Mouse (Mus musculus) c-Kit-positive CD71-positive TER-119-positive erythroid progenitor cells, embryonic 14.5 days (primary cell): ENCODE data around the gene Aqp2.

ENCODE experiments used
- DNase-seq: peaks from one replicate; pipeline ENCODE4 v3.0.0-alpha.2; 2013; ENCODE audit warnings: low spot score

Gene Aqp2

GRCm38 (mm10) chr15:99590429-99591084, 11.7 kb downstream of the Aqp2 start, which contains the start of gene Aqp5:
Aqp5 (plus strand) TSS chr15:99590782.
- DNase-seq: no peak

DNA sequence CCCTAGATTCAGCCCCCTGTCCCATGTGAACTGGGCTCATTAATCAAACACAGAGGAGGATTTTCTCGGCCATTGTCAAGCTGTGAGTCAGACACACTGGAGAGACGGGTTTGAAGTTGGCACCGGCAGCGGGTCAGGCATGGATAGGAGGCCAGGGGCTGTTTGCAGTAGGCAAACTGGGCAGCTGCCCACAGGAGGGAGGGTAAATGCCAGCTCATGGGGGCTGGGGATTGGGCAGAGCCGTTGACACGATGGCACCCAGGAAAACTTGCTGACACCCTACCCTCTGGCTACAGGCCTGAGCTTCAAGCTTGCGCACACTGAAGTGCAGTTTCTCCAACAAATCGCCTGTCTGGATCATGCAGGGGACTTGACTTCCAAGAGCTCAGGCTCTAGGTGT, 13.3 kb downstream of the Aqp2 start:
- no peak for DNase-seq

DNA sequence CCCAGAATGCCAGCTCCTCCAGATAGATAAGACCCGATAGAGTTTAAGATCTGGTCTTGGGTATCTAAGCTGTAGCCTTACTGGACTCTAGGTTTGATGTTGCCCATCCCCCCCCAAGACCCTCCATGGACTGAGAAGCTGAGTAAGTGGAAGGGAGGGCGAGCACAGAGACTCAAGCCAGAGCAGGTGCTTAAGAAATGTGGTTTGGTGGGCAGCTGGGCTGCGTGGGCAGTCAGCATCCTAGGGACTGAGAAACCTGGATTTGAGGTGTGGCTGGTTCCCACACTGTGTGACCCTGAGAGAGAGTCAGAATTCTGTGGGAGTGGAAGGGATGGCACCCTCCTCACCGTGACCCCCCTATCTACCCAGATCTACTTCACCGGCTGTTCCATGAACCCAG, 14.0 kb downstream of the Aqp2 start:
- no peak for DNase-seq

GRCm38 (mm10) chr15:99594951-99595350, 16.1 kb downstream of the Aqp2 start:
- DNase-seq: no peak

- DNase-seq: peak; percentile 78
Observed at GRCm38 (mm10) chr15:99596056-99596687, 17.3 kb downstream of the Aqp2 start.

DNA sequence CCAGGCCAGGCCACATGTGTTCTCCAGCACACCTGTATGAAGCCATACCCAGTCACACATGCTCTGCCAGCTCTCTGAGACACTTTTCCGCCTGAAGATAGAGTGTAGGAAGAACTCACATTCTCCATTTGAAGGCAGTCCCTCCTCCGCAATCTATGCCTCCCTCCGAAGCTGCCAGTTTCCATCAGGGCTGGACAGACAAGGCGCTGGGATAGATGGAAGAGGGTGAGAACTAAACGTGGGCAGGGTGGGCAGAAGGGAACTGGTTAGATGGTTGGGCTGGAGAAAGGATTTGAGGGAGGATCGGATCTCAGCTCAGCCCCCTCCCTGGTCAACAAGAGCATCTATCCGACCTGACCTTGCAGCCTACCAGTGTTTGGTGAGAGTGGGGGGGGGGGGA, 18.0 kb downstream of the Aqp2 start:
- no peak for DNase-seq

- no peak for DNase-seq
Observed at GRCm38 (mm10) chr15:99597596-99597995, 18.7 kb downstream of the Aqp2 start.

DNA sequence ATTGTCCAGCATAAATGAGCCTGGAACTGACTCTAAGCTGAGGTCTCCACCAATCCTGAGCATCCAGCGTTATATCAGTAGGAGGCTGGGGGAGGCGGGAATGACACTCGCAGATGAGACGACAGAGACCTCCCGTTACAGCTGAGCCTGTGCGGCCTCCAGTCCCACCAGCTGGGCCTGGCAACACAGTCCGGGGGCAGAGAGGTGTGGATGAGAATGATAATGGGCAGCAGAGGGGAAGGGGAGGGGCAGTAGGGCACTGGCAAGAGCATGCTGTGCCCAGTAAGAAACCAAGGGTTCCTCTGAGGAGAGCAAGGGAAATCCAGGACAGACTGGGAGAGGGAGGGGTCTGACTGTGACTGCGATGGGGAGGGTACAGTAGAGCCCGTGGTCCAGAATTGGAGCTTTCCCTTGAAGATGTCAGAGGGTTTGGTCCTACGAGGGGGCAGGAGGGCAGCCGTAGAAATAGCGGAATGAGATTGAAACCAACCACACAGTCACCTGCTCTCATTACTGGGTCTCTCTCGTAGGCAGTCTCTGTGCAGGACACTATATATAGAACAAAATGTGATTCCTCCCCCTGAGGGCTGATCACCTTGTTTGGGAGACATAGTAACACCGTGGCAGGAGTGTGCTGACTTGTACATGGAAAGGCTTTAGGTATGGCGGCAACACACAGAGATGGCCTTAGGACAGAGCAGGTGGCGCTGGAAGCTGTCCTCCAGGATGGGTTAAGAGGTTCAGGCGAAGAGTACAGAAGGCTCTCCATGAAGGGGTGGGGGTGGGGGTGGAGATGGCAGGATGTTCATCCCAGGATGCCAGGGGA, 20.6 kb downstream of the Aqp2 start:
- DNase-seq: no peak

- no peak for DNase-seq
Observed at GRCm38 (mm10) chr15:99600986-99601822, 22.3 kb downstream of the Aqp2 start, which contains the start of gene Aqp6. Aqp6 (plus strand) TSS chr15:99601400.

DNA sequence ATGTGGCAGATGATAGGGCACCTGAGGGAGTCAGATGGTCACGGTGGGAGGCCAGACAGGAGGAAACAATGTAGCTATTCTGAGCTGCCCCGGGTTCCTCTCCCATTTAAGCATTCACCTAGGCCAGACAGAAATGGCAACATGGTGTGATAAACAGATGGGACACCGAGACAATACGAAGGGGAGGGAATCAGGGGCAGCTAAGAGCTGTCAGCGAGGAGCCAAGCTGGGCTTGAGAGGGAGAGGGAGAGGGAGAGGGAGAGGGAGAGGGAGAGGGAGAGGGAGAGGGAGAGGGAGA, 22.9 kb downstream of the Aqp2 start:
- DNase-seq: no peak

GRCm38 (mm10) chr15:99602206-99602820, 23.5 kb downstream of the Aqp2 start:
- no peak for DNase-seq

- DNase-seq: no peak
Observed at GRCm38 (mm10) chr15:99603216-99603615, 24.4 kb downstream of the Aqp2 start.

- no peak for DNase-seq
Observed at GRCm38 (mm10) chr15:99605595-99605994, 26.7 kb downstream of the Aqp2 start.

- DNase-seq: peak; percentile 63
Observed at GRCm38 (mm10) chr15:99606515-99606914, 27.7 kb downstream of the Aqp2 start.

DNA sequence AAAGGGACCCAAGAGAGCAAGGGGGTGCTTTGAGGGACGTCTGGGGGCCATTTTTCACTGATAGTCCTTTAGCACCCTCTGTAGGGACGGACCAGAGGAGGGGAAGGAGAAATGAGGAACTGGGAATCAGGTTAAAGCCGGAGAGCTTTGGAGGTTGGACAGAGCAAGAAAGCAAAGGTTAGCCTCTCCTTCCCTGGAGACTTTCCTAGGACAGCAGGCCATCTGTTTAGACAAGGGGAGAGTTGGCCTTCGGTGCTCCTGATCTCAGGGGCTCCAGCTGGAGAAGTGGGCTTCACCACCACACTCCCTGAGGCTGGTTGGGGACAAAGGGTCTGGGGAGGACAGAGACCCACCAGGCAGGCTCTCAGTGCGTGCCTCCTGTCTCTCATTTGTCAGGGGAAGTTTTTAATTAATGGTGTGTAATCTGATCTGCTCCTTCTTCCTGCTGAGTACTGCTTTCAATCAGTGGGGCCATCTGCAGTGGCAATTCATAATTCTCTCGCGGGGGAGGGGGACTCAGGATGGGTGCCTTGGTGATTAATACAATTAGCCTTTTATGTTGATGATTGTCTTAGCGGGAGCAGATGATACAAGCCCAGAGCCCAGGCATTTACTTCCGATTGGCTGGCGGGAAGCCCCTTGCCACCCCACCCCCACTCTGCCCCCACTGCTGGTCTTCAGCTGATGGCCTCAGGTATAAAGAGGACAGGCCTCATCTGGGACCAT, 28.7 kb downstream of the Aqp2 start:
- DNase-seq: no peak

- no peak for DNase-seq
Observed at GRCm38 (mm10) chr15:99608382-99609125, 29.7 kb downstream of the Aqp2 start.

GRCm38 (mm10) chr15:99611563-99611962, 32.7 kb downstream of the Aqp2 start:
- DNase-seq: no peak

DNA sequence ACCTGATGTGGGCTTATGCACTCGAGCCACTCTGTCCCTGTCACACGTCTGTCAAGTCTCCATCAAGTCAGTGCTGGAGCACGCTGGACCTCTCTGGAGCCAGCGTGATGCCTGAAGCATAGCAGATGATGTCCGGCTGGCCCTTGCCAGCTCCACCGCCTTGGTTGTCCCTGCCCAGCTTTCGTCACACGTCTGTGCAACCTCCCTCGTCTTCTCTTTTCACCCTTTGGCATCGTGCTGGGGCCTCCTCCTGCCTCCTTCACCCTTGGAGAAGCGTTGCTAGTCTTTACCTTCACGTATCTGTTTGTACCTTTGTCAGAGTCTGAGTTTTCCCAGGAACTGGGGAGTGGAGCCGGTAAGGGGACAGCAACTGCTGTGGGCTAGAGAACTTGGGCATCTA, 35.4 kb downstream of the Aqp2 start:
- DNase-seq: no peak

GRCm38 (mm10) chr15:99614753-99615152, 35.9 kb downstream of the Aqp2 start:
- DNase-seq: no peak

- DNase-seq: no peak
Observed at GRCm38 (mm10) chr15:99615246-99615645, 36.4 kb downstream of the Aqp2 start.
